Mouse (Mus musculus): ENCODE results near the gene Olfr1261. TPM values are rescaled to one million over a fixed set of nuclear protein-coding genes. Genes with fewer than 3 reads are reported as not detected.

The Olfr1261 gene
- not detected for total RNA-seq (2021)
- long read RNA-seq, experiment 1: 0 reads
- long read RNA-seq, experiment 2: 0 reads

DNA sequence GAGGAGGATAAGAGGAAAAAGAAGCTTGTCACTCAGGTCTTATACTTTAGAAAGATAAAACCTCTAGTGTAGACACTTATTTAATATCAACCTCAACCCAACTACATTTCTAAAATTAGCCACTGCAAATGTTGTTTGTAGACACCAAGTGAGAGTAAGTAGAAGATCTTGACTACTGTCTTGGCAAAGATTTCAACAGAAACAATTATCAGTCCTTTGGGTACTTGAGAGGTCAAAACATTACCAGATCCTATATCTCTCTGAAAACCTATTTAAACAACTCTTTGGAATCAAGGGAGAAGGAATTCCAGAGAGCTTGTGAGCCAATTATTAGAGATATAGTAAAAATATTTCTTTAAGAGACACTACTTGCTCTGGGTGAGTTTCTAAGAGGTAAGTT is at the start of gene Olfr1261:
Olfr1261 (plus strand) TSS at position 301 of the 400 bp plus-strand sequence.
- DNase-seq (ENCODE audit: low spot score in 2 of 2): no peak

DNA sequence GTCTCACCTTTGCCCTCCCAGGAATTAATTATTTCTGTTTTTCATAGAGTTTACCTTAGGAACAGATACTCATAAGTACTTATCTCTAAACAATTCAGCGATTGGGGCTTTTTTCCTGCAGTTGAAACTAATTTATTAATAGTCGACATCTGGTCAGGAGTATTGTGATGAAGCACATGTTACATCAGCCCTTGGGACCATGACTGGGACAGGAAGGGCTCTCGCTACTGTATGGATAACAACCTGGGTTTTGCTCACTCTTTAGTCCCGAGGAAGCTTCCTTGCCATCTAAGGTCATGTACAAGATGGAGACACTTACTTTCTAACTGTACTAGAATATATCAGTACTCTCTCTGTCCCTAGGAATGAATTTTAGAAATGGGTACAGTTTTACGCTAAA is 42.5 kb upstream of the Olfr1261 start, which contains the start of gene Olfr1259:
Olfr1259 (minus strand) TSS at position 101 of the 400 bp plus-strand sequence.
- no peak for DNase-seq (ENCODE audit: low spot score in 2 of 2)

DNA sequence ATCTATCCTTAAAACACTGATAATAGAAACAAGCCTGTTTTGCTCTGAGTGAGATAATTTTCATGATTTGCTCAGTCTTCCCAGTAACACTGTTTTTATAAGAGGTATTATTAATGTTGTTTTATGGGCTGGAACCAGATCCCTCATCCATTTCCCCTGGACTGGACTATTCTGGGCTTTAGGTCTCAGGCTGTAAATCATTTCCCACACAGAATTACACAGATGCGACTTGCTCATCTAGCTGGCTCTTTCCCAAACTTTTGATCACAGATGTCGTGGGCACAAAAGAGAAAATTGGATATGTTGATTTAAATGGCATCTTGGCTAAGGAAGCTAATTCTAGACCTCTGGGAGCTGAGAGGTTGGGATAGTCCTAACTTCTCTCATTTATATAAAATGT is 16.8 kb upstream of the Olfr1261 start, which contains the start of gene Olfr1260:
Olfr1260 (plus strand) TSS at position 157 of the 400 bp plus-strand sequence.
- peak in 1 of 2 experiments; percentile 15 for DNase-seq (ENCODE audit: low spot score in 2 of 2)

DNA sequence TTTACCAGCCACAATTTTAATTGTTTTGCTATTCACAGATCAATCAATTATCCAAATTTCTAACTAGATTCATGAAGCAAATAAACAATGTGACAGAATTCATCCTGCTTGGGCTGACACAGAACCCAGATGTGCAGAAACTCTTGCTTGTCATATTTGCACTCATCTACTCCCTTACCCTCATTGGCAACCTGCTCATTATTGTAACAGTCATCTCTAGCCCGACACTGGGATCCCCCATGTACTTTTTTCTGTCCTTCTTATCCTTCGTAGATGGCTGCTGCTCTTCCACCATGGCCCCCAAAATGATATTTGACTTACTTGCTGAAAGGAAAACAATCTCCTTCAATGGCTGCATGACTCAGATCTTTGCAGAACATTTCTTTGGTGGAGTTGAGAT is 13.3 kb upstream of the Olfr1261 start:
- no peak for DNase-seq (ENCODE audit: low spot score in 2 of 2)

DNA sequence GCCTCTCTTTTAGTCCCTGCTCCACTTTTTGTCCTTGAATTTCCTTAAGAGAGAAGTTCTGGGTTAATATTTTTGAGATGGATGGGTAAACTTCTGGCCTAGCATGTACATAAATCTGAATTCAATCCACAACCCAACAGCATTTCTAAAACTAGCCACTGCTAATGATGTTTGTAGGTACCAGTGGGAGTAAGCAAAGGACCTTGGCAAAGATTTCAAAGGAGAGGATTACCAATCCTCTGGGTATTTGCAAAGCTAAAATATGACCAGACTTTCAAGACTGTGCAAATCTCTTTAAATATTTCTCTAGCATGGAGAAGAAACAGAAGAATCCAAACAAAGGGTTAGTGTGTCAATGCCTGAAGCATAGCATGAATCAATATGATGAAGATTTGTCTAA is 8.8 kb downstream of the Olfr1261 start, which contains the start of gene Olfr1262:
Olfr1262 (plus strand) TSS at position 301 of the 400 bp plus-strand sequence.
- DNase-seq (ENCODE audit: low spot score in 2 of 2): no peak

DNA sequence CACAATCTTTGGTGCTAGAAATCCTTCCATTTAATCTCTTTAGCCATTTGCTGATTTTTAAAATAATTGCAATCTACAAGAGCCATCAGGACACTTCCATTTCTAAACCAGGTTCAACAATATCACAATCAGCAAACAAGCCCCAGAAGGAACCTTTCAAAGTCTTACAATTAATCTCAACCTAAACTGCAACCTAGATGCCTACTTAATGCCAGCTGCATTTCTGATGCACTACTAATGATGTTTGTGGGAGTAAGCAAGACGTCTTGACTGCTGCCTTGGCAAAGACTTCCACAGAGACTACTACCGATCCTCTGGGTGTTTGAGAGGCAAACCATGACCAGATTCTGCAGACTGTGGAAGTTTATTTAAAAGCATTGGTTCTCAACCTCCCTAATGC is 20.8 kb downstream of the Olfr1261 start, which contains the start of gene Olfr1263:
Olfr1263 (plus strand) TSS at position 301 of the 400 bp plus-strand sequence.
- no peak for DNase-seq (ENCODE audit: low spot score in 2 of 2)

DNA sequence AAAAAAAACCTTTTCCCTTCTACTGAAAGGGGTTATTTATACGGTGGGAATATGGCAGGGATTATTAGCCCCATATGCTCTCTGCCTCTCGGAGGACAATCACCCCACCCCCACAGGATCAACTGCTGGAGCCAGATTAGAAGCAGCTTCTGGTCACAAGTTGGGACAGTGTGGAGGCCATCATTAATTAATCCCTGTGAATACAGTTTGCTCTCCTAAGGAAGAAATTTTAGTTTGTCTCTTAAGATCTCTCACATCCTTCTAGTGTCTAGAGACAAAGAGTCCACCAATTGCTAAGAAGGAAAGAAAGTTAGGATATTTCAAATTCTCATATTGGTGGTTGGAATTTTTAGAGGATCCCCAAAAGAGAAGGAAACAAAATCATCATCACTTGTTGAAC is 34.5 kb downstream of the Olfr1261 start, which contains the start of gene Olfr1264:
Olfr1264 (minus strand) TSS at position 101 of the 400 bp plus-strand sequence.
- DNase-seq (ENCODE audit: low spot score in 2 of 2): no peak

DNA sequence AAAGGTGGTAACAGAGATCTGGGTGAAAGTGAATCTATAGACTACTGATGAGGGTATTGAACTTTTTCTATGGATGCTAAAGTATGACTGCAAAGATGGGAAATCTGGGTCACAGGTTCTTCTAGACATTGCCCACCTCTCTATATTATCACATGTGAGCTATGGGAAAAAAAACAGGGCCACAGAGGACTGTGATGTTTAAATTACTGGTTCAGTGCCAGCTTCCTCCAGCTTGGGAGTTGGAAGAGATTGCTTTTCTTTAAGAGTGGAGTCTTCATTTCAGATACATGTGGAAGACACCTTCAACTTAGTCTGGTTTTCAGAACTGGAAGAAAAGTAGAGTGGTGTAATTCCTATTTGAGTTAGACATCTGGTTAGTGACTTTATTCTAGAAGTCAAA is 44.0 kb downstream of the Olfr1261 start, which contains the start of gene Olfr1265:
Olfr1265 (plus strand) TSS at position 301 of the 400 bp plus-strand sequence.
- no peak for DNase-seq (ENCODE audit: low spot score in 2 of 2)

Other genes starting within 250 kb of the Olfr1261 start
- gene Olfr1253, start 234.1 kb upstream of the Olfr1261 start, total RNA-seq (2021): not detected
- gene Olfr1254, start 197.6 kb upstream of the Olfr1261 start, total RNA-seq (2021): not detected
- not detected for gene Olfr1255, start 179.2 kb upstream of the Olfr1261 start, total RNA-seq (2021)
- not detected for gene Olfr1256, start 149.7 kb upstream of the Olfr1261 start, total RNA-seq (2021)
- gene Olfr48, start 143.0 kb upstream of the Olfr1261 start, total RNA-seq (2021): not detected
- gene Olfr1257, start 112.8 kb upstream of the Olfr1261 start, total RNA-seq (2021): not detected
- gene Olfr1258, start 63.9 kb upstream of the Olfr1261 start, total RNA-seq (2021): not detected
- gene Olfr1259, start 42.6 kb upstream of the Olfr1261 start, total RNA-seq (2021): not detected
- gene Olfr1260, start 16.9 kb upstream of the Olfr1261 start, total RNA-seq (2021): not detected
- gene Olfr1262, start 8.9 kb downstream of the Olfr1261 start, total RNA-seq (2021): not detected
- not detected for gene Olfr1263, start 20.9 kb downstream of the Olfr1261 start, total RNA-seq (2021)
- not detected for gene Olfr1264, start 34.4 kb downstream of the Olfr1261 start, total RNA-seq (2021)
- gene Olfr1265, start 44.1 kb downstream of the Olfr1261 start, total RNA-seq (2021): not detected
- not detected for gene Olfr140, start 72.4 kb downstream of the Olfr1261 start, total RNA-seq (2021)
- gene Olfr1269, start 130.2 kb downstream of the Olfr1261 start, total RNA-seq (2021): not detected
- not detected for gene Olfr32, start 151.1 kb downstream of the Olfr1261 start, total RNA-seq (2021)
- gene Olfr1270, start 161.9 kb downstream of the Olfr1261 start, total RNA-seq (2021): not detected
- under 1 TPM in 1 of 2 experiments, not detected in 1; 0.19 TPM for gene Olfr1506, start 233.3 kb downstream of the Olfr1261 start, total RNA-seq (2021)

All from layer of hippocampus, postnatal 14 days (tissue).